9 mouse cellular contexts compared by ENCODE assay signal in the genomic region with DNA sequence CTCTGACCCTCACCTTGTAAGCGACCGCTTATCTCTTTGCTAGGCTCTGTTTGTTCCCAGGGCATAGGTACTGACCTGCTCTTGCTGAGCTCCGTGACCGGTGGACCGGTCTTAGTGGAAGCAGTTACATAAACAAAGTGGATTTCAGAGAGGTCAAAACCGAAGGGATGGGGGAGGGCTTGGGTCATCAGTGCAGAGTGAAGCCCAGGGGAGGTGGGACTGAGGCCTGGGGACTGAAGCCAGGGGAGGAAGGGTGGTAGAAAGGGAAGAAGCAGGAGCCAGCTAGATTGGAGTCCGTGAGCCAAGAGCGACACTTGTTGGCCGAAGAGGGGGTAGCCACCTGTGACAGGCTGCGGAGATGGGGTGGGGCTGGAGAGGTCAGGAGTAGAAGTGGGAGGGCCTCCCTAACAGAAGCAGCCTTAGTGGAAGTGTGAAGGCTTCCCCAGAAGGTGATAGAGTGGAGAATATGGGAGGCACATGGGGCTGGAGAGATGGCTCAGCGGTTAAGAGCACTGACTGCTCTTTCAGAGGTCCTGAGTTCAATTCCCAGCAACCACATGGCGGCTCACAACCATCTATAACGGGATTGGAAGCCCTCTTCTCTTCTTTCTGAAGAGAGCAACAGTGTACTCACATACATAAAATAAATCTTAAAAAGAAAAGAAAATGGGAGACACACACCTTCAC. TPM values are rescaled to one million over a fixed set of nuclear protein-coding genes. Genes with fewer than 3 reads are reported as not detected.
DNase-seq lines count a peak whose midpoint lies in the region; ATAC-seq lines count a peak whose summit lies in the region.
"Had no signal": no experiment of that assay in that cellular context is flagged by ENCODE, and none has a peak within 500 bp of the region (broad histone marks: within the 10 kb centered on the region; RNA-seq: fewer than 3 reads in every experiment).

No protein-coding gene starts in this region.

- H3K9me3 ChIP-seq in neural tube, embryonic 15.5 days (replicated peaks): no peaks in the 10 kb centered on the region
- no peaks in the 10 kb centered on the region for H3K9me3 ChIP-seq in lung, embryonic 16.5 days (ENCODE audit: control insufficient read depth, low read length)
- H3K9me3 ChIP-seq: embryonic facial prominence, embryonic 13.5 days had no signal

- H3K27ac ChIP-seq in neural tube, embryonic 15.5 days (replicated peaks): no peak overlapping the region
- H3K27ac ChIP-seq in lung, embryonic 16.5 days (ENCODE audit: low read length): no peak overlapping the region

- H3K4me2 ChIP-seq in neural tube, embryonic 15.5 days: no peak overlapping the region
- H3K4me2 ChIP-seq in lung, embryonic 16.5 days (ENCODE audit: low read depth, low read length): no peak overlapping the region
- H3K4me2 ChIP-seq: embryonic facial prominence, embryonic 13.5 days had no signal

- H3K36me3 ChIP-seq in neural tube, embryonic 15.5 days: no peaks in the 10 kb centered on the region
- no peaks in the 10 kb centered on the region for H3K36me3 ChIP-seq in lung, embryonic 16.5 days (ENCODE audit: control insufficient read depth, insufficient read depth, low read length)
- H3K36me3 ChIP-seq: embryonic facial prominence, embryonic 13.5 days had no signal

- WGBS in neural tube, embryonic 15.5 days: 42% methylated on average over 13 of the region's 13 CpGs
- WGBS in lung, embryonic 16.5 days: 21% methylated on average over 13 of the region's 13 CpGs

- H3K4me1 ChIP-seq in neural tube, embryonic 15.5 days: 0 out of 2 replicates have a peak, but pooled peaks cover 2% of the 10 kb centered on the region
- H3K4me1 ChIP-seq in lung, embryonic 16.5 days (replicated peaks; ENCODE audit: control insufficient read depth, insufficient read depth, low read length): peaks cover 2% of the 10 kb centered on the region; the same call in 1 of the 2 replicates

- peak; percentile 71 for DNase-seq in neural tube, embryonic 10.5 days (ENCODE audit: extremely low spot score, low spot score)
- peak; percentile 77 for DNase-seq in c-Kit-positive CD71-positive TER-119-negative erythroid progenitor cells, embryonic 14.5 days (ENCODE audit: low read depth)
- peak; percentile 43 for DNase-seq in heart, adult 8-10 months (ENCODE audit: low spot score)
- peak; percentile 72 for DNase-seq in kidney, adult 18-20 months
- DNase-seq in retina, postnatal 1 day: peak; percentile 77
- no peak for DNase-seq in layer of hippocampus, adult 9-11 months

- H3K4me3 ChIP-seq in neural tube, embryonic 15.5 days (replicated peaks): no peak overlapping the region
- no peak overlapping the region for H3K4me3 ChIP-seq in lung, embryonic 16.5 days (ENCODE audit: low read length)
- H3K4me3 ChIP-seq: embryonic facial prominence, embryonic 13.5 days had no signal

- no peaks in the 10 kb centered on the region for H3K27me3 ChIP-seq in neural tube, embryonic 15.5 days (replicated peaks)
- no peaks in the 10 kb centered on the region for H3K27me3 ChIP-seq in lung, embryonic 16.5 days (ENCODE audit: control insufficient read depth, insufficient read depth, low read depth, low read length)
- H3K27me3 ChIP-seq: embryonic facial prominence, embryonic 13.5 days had no signal

- no peak overlapping the region for H3K9ac ChIP-seq in neural tube, embryonic 15.5 days (replicated peaks)
- no peak overlapping the region for H3K9ac ChIP-seq in lung, embryonic 16.5 days (ENCODE audit: low read length)
- H3K9ac ChIP-seq: embryonic facial prominence, embryonic 13.5 days had no signal

- ATAC-seq in neural tube, embryonic 15.5 days (ENCODE audit: low FRiP score): no peak
- peak; percentile 82 for ATAC-seq in lung, embryonic 16.5 days (ENCODE audit: low read depth)

RNA-seq across cellular contexts. Expression of gene Pim1, which starts 22.6 kb away (rescaled TPM):
- polyA plus RNA-seq in neural tube, embryonic 15.5 days (2015; fragmentation: Nextera tagmentation; extraction: Ambion mirVana): 9.0 and 15.8 TPM in 2 replicates
- 10 to 100 TPM; 16.0 to 22.3 (median 17.4) TPM for total RNA-seq in heart, adult 8-10 months (2022)
- polyA plus RNA-seq in lung, embryonic 16.5 days (2015; fragmentation: Nextera tagmentation; extraction: Ambion mirVana): 15.6 and 16.6 TPM in 2 replicates

RNA-seq across cellular contexts. Expression of gene Gm17657, which starts 36.3 kb away (rescaled TPM):
- polyA plus RNA-seq in neural tube, embryonic 15.5 days (2015; fragmentation: Nextera tagmentation; extraction: Ambion mirVana): not detected in 2 replicates
- not detected for total RNA-seq in heart, adult 8-10 months (2022)
- polyA plus RNA-seq in lung, embryonic 16.5 days (2015; fragmentation: Nextera tagmentation; extraction: Ambion mirVana): not detected in 2 replicates
- polyA plus RNA-seq: embryonic facial prominence, embryonic 13.5 days had no signal

RNA-seq across cellular contexts. Expression of gene Tbc1d22b, which starts 36.4 kb away (rescaled TPM):
- 25.7 and 29.4 TPM in 2 replicates for polyA plus RNA-seq in neural tube, embryonic 15.5 days (2015; fragmentation: Nextera tagmentation; extraction: Ambion mirVana)
- total RNA-seq in heart, adult 8-10 months (2022): 10 to 100 TPM; 11.3 to 13.5 (median 11.9) TPM
- polyA plus RNA-seq in lung, embryonic 16.5 days (2015; fragmentation: Nextera tagmentation; extraction: Ambion mirVana): 12.6 and 14.9 TPM in 2 replicates

RNA-seq across cellular contexts. Expression of gene Tmem217, which starts 39.0 kb away (rescaled TPM):
- 1.2 and 1.5 TPM in 2 replicates for polyA plus RNA-seq in neural tube, embryonic 15.5 days (2015; fragmentation: Nextera tagmentation; extraction: Ambion mirVana)
- not detected for total RNA-seq in heart, adult 8-10 months (2022)
- polyA plus RNA-seq in lung, embryonic 16.5 days (2015; fragmentation: Nextera tagmentation; extraction: Ambion mirVana): 0.85 and 1.1 TPM in 2 replicates
